Mouse (Mus musculus): Measurements from ENCODE around the gene Senp8. TPM values are rescaled to one million over a fixed set of nuclear protein-coding genes. Genes with fewer than 3 reads are reported as not detected.

The Senp8 gene
- polyA plus RNA-seq, 1 experiment from 2014 or later: 12.4 TPM

Other genes starting within 250 kb of the Senp8 start
- gene Hexa, start 211.2 kb downstream of the Senp8 start, polyA plus RNA-seq (2015; fragmentation: Nextera tagmentation; extraction: Ambion mirVana): 35.8 and 38.8 TPM in 2 replicates
- gene Tmem202, start 210.9 kb downstream of the Senp8 start, polyA plus RNA-seq (2015; fragmentation: Nextera tagmentation; extraction: Ambion mirVana): 0.49 TPM in 1 of 2 replicates, not detected in the other
- 19.5 and 25.5 TPM in 2 replicates for gene Celf6, start 172.8 kb downstream of the Senp8 start, polyA plus RNA-seq (2015; fragmentation: Nextera tagmentation; extraction: Ambion mirVana)
- 154 and 155 TPM in 2 replicates for gene Parp6, start 133.4 kb downstream of the Senp8 start, polyA plus RNA-seq (2015; fragmentation: Nextera tagmentation; extraction: Ambion mirVana)
- gene Pkm, start 94.3 kb downstream of the Senp8 start, polyA plus RNA-seq (2015; fragmentation: Nextera tagmentation; extraction: Ambion mirVana): 1,587 and 1,755 TPM in 2 replicates
- gene Gramd2, start 70.6 kb downstream of the Senp8 start, polyA plus RNA-seq (2015; fragmentation: Nextera tagmentation; extraction: Ambion mirVana): 1.3 and 1.8 TPM in 2 replicates
- gene Myo9a, start 186 bp upstream of the Senp8 start, polyA plus RNA-seq (2015; fragmentation: Nextera tagmentation; extraction: Ambion mirVana): 19.2 and 21.7 TPM in 2 replicates
- gene Nr2e3, start 209.9 kb upstream of the Senp8 start, polyA plus RNA-seq (2015; fragmentation: Nextera tagmentation; extraction: Ambion mirVana): not detected in 2 replicates

Measured in forebrain, embryonic 13.5 days (tissue).